Mouse (Mus musculus) erythroblast, embryonic 14.5 days (primary cell): ENCODE measurements around the gene Gclc.

Source experiments
- GATA1 ChIP-seq: IDR thresholded peaks from 2 replicates; pipeline ENCODE4 v1.6.1; 2012; ENCODE audit warnings: low read length, inconsistent platforms, mixed read lengths
- TAL1 ChIP-seq: IDR thresholded peaks from 3 replicates; pipeline ENCODE4 v1.6.1; 2012; ENCODE audit warnings: low read length, inconsistent platforms, mixed read lengths

- TF ChIP-seq GATA1 (no peak), TAL1 (no peak)
Measured at GRCm38 (mm10) chr9:77776720-77777515, 22.6 kb downstream of the Gclc start.
